Mouse (Mus musculus) telencephalon, adult 2 months (tissue): ENCODE results near the gene Zfp462.

ENCODE experiments used
- DNase-seq: peaks from one replicate; pipeline ENCODE4 v3.0.0-alpha.2; 2011; ENCODE audit warnings: low read depth, low spot score

Gene Zfp462

DNA sequence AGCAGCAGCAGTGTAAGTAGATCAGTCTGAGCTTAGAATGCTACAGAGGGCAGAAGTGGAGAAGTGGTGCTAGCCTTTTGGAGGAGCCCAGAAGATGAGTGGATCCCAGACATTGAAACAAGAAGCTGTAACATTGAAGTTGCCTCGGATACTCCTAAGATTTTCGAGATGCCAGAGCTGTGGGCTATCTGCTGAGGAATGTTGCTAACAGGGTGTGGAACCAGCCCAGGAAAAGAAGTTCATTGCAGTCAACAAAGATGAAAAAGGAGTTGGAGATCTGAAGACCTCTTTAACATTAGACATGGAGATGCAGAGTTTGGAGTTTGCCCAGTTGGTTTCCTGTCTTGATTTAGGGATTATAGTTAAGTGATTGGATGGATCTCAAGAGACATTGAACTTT, 51.2 kb downstream of the Zfp462 start:
- no peak for DNase-seq

DNA sequence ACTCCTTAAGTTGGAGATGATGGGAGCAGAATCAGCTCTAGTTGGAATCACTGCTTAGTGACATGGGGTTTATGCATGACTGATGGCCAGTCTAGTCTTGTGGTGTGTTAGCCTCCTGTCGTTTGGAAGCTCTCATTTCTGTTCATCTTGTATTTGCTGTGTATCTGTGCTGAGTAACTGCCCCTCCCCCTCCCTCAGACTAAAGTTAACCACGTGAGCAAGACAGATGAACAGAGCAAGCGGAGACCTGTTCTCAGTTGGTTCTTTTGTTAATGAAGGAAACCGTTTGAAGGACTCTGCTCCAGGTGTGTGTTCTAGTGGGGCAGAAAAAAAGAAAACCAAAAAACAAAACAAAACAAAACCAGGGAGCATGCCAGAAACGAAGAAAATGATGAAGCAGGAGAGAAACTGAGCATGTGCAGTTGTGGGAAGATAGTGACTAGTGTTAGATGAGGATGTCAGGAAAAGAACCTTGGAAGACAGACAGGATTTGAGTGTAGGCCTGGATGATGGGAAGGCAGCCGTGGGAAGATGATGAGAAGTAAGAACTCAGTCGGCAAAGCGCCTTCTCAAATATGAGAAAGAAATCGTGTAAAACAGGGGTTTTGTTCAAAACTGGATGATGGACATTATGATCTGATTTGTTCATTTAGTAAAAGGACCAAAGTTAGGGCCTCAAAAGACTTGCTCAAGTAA, 53.4 kb downstream of the Zfp462 start:
- DNase-seq = no peak

DNA sequence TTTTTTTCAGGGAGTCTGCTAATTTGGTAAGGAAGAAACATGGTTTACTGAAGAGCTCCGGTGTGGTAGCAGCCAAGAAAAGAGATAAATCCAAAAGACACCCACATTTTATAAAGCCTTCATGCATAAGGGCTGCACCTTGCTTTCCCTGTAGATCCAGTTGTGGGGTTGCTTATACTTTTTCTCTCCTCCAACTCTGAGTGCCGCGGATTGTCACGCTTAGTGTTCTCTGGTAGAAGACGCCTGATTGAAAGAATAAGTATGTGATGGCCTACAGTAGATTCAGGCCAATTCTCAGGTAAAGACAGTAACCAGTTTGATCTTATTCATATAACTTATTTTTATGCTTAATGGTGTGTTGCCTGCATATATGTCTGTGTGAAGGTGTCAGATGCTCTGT, 54.7 kb downstream of the Zfp462 start:
- no peak for DNase-seq

DNA sequence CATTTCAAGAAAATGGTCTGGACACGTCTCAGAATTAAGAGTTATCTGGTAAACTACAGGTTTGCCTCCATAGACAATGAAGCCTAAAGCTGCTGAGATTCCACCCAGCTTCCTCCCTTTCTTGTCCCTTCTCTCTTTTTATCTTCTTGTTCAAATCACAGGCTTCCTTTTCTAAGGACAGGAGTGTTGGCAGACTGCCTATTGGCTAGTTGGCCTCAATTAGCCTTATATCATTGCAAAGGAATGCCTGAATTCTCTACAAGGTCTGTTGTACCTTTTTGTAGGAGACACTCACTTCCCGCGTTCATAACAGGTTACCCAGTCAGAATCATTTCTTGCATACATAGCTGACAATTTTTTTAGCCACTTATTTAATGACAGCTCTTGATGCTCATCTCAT, 56.5 kb downstream of the Zfp462 start:
- no peak for DNase-seq

DNA sequence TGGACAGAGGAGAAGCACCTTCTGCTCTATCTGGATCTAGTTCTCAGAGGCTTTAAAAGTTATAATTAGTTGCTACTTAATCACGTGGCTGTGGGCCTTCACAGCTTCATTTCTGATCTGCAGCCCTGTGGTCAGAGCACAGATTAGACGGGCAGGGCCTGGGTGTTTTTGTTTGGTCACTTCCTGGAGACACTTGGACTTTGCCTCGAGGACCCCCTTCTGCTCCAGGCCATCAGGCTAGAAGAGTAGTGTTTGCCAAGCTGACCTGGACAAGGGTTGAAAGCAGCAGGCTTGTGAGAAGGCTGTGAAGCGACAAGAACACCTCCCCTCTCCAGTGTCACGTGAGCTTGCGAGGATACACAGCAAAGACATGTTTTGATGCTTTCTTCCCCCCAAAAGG, 58.3 kb downstream of the Zfp462 start:
- DNase-seq = no peak

DNA sequence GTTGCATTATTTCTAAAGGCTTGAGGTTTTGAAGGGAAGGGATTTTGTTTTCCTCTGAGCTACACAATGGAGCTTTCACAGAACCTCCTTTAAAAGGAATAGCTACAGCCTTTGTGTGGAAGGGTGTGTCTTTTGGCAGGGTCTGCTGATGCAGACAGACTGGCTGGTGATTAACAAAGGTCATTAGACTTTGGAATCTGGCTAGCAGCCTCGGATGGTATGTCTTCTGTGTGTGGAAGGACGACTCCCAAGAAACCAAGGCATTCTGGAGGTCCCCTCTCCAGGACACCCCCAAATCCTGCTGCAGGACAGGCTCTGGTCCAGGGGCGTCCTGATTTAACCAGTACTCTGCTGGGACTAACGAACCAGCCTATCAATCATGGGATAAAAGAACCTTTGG, 60.2 kb downstream of the Zfp462 start:
- peak; percentile 50 for DNase-seq

DNA sequence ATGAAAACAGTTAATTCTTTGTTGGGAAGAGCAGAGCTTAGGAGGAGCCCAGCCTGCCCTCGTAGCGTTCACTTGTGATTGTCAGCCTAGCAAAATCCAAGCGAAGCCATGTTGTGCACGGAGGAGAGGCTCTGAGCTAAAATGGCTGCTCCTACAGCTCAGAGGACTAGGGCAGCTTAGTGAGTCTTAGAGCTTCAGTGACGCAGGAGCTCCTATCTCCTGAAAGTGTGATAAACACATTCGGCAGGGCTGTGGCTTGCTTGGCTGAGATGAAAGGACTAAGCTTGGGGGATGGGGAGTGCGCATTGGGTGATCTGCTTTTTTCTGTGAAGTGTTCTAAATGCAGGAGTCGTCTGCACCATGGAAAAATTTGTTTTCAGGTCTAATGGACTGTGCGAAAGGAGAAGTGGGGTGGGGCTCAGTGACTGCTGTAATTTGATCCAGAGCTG, 60.7 kb downstream of the Zfp462 start:
- peak; percentile 53 for DNase-seq

DNA sequence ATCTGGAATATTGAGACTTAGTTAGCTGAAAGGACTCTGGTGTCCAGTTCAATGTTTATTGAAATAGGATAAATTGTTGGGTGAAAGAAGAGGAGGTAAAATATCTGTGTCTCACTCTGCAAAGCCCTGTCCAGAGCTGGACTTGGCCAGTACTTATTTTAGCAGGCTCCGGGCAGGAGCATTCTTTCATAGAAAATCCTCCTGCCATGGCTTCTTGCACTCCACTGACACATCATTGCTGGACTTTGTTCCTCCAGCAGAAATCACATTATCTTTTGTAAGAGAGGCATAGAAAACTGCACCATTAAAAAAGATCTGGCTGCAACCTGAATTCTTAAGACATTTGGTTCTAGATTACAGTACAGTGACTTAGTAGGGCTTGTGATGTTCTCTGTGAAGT, 61.2 kb downstream of the Zfp462 start:
- DNase-seq = no peak

DNA sequence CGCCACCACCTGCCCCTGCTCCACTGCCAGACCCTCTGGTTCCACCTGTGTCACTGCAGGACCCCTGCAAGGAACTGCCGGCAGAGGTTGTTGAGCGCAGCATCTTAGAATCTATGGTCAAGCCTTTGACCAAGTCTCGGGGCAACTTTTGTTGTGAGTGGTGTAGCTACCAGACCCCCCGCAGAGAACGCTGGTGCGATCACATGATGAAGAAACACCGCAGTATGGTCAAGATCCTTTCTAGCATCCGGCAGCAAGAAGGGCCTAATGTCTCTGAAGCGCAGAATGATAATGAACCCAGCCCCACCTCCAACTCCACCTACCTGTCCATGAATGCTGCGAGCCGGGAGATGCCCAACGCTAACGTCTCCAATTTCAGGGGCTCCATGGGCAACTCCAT, 63.8 kb downstream of the Zfp462 start:
- no peak for DNase-seq

DNA sequence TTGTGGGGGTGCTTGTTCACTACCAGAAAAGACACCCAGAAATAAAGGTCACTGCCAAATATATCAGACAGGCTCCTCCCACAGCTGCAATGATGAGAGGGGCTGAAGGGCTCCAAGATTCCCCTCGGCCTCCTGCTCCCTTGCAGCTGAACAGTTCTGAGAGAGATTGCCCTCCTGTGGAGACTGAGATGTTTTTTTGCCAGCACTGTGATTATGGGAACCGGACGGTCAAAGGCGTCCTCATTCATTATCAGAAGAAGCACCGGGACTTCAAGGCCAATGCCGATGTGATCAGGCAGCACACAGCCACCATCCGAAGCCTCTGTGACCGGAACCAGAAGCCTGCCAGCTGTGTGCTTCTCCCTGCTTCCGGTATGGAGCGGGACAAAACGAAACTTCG, 66.5 kb downstream of the Zfp462 start:
- no peak for DNase-seq

DNA sequence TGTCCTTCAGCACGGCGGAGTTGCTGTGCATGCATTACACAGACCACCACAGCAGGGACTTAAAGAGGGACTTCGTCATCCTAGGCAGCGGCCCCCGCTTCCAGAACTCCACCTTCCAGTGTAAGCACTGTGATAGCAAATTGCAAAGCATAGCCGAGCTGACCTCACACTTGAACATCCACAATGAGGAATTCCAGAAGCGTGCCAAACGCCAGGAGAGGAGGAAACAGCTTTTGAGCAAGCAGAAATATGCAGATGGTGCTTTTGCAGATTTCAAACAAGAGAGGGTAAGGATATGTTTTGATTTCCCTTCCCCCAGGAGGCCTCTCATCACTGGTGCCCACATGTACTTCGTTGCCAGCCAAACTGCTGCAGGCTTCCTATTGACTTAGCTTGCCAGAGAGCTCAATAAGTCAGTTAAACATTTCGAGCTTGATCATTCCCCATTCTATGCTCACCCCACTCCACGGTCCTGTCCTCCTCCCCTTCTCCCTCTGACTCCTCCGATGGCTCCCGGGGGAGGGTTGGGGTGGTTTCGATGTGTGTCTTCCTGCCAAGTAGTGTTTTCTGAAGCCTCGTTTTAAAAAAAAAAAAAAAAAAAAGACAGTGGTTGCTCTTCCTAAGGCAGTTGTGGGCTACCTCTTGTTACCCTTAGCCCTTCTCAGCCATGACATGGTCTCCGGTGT, 68.9 kb downstream of the Zfp462 start:
- peak; percentile 76 for DNase-seq

DNA sequence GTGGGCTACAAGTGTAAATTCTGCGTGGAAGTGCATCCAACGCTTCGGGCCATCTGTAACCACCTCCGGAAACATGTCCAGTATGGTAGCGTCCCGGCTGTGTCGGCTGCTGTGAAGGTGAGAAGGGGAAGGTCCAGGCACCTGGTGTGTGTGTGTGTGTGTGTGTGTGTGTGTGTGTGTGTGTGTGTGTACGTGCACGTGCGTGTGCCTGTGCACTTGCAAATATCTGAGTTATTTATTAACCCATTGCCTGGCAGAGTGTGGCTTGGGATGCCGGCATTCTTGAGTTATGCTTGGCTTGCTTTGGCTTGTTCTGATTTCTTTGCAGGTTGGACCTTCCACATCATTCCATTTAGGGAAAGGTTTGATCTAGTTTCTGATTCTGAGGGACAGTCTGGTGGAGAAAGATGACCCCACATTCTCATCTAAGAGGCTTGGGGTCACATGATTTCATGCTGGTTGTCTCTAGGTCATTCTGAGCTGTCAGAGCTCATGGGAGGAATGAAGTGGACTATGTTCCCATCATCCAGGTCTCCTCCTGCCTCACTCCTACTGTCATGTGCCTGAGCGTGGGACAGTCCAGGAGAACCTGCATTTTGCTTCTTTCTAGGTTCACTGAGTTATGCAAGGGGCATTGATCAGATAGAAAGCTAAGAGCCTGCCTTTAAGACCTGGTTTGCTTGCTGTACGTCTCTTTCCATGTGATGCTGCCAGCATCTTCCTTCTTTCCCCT, 70.0 kb downstream of the Zfp462 start:
- no peak for DNase-seq

DNA sequence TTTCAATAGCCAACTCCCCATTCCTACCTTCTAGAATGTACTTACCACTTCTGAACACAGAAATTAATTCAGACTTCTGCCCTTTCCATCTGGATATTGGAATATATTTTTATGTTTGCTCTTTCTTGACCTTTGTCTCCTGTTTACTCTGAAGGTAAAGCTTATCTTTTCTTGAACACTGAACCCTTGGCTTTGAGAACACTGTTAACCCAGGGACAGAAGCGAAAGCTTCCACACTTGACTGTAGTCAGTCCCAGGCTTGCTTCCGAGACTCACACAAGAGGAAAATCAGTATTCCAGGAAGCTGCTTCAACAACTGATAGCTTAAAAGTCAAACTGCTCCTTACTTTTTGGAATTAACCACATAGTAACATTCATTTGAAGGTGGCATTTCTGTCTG, 70.7 kb downstream of the Zfp462 start:
- DNase-seq = no peak

DNA sequence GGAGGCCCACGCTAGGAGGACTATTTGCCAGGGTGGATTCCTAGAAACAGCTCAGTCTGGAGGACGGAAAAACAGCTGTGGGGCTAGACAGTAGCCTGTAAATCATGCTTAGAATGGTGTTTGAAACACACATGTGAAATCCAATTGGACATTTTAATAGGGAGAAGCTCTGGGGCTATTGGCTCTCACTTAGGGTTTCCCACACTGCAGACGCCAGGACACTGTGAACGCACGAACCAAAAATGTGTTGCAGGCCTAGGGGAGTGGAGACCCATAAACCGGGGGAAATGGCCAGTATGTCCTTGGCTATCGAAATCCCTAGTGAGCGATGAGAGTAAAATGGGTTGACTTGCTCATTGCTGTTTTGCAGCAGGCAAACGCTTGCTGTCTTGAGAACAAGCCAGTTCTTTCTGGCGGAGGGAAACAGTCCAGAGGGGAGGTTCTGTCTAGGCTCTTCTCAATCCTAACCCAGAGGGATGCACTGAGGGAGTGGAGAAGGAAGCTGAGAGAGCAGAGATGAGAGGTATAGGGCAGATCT, 81.3 kb downstream of the Zfp462 start:
- no peak for DNase-seq

DNA sequence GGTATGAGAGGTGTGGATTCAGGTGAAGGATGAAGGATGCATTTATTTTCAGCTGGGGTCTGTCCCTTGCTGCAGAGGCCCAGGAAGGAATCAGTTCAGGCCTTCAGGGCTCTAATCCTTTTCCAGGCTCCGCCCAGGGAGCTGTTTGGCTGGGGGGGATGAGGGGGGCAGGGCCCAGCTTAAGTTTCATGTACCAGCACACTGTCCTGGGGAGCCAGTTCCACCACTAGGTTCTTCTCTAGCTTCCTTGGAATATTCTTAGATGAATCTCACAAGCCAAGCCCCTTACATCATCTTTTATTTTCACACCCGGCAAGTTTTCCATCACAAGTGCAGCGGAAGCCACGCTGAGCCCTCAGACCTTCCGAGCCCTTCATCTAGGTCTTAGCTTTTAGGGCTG, 85.6 kb downstream of the Zfp462 start:
- DNase-seq = no peak

DNA sequence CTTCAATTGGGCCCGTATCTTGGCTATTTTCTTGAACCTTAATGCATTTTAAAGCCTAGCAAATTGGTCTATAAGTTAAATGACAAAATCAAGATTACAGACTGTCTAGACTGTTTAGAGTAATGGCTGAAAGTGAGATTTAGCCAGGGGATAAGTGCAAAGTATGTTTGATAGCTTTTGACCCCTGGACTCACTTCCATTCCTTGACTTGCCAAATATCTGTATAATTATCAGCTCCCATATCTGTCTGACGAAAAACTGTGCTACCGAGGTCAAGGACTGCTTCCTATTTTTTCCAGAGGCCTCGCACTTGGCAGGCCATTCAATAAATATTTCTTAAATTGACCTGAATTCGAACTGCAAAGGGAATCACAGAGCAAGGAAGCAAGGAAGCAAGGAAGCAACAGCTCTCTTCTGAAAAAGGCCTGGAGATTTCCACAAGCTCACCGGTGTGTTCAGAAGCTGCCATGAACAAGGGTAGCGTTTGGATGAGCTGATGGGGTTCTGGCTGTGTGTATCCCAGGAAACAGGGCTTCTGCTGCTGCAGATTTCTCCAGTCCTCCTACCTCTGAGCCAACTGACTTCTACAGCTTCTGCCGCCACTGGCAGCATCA, 87.6 kb downstream of the Zfp462 start:
- no peak for DNase-seq

DNA sequence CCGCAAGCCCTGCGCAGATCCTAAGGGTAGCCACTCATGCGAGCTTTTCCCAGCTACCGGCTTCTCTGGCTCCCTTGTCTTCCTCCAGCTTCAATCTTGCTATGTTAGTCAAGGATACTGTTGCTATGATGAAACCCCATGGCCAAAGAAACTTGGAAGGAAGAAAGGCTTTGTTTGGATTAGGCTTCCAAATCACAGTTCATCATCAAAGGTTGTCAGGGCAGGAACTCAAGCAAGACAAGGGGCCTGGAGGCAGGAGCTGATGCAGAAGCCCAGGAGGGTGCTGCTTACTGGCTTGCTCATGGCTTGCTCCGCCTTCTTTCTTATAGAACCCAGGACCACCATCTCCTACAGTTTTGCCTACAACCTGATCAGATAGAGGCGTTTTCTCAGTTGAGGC, 88.6 kb downstream of the Zfp462 start:
- DNase-seq = no peak

DNA sequence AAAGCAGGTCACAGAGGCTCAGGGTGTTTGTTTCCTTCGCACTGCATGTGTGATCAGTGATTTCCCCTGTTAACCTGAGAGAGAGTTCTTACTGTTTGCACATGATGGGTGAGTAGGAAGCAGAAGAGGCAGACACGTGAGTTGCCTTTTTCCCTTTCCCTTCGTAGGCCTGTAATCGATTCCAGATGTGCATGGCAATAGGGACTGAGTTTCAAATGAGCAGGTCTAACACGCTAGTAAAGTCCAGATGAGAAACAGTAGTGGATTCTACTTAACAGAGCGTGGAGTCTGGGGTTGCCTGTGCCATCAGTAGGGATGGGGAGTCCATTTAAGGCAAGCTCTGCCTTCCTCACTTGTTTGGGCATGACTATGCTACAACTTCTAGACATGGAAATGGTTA, 93.3 kb downstream of the Zfp462 start:
- DNase-seq = no peak

DNA sequence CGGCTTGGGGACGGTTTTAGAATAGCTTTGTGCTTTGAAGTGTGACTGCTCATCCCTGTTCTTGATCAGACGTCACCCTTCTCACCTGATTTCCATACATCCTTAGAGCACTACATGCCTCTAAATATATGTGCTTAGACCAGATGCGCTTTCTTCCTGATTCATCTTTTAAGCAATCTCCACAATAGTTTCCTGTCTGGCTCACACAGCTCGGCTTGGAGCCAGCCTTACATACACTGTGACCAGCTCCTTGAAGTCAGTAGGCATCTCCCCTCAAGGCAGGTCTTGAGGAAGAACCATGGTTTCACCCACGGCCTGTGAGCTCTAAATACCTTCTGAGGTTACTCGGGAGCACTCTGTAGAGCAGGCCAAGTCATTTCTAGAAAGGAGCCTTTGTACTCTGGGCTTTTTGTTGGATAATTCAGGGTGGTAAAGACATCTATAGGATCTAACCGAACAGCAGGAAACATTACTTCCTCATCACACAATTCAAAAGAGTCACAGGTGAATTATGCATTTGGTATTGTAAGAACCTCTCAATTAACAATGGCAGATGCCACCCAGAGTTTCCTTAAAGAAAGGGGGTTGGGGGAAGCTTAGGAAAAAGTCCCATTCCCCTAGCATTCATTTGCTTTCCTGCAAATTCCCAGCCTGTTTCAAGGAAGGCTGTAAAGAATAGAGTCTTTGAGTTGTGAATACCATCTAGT, 95.6 kb downstream of the Zfp462 start:
- DNase-seq = no peak

DNA sequence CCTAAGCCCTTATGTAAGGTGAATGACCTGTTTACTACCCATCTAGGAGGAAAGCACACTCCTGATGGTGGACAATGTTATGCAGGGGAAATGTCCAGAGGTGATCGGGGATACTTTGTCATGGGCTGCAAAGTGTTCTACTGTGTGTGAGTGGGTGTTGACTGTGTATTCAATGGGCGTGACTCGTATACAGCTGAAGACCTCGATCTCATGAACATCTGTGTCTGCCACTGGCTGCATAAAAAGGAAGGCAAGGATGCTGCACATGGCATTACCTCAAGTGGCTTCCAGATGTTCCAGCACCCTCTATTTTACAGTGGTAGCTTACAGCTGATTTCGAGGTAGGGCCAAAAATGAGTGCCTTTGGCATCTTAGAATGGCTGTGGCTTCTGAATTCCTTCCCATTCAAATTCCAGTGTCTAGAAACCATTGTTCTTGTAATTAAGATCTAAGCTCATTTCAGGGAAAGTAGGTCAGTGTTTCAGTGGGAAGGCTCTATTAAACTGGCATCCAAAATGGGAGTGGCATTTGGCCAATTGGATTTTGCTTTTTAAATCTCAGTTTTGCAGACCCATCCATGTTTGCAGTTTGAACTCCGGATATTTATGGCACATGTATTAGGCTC, 96.4 kb downstream of the Zfp462 start:
- no peak for DNase-seq

DNA sequence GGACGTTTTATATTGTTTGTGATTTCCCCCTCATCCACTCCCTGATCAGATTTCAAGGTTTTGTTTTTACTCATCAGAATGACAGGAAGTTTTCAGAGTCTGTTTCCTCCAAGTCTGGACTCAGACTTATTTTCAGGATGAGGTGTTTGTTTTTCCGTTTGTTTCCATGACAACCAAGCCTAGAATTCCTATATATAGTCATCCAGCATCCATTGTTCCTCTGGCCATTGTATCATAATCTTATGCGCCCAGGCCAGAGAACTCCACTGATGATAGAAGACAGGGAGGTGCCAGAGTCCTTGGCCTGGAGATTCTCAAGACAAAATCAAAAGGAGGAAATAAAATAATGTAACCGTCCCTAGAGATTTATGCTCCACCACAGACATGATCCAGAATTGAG, 97.7 kb downstream of the Zfp462 start:
- DNase-seq = no peak
